In genomic region chr15:99705440-99706048, GRCm38 (mm10) we compare ENCODE assay signal across 9 mouse cellular contexts. TPM values are rescaled to one million over a fixed set of nuclear protein-coding genes. Genes with fewer than 3 reads are reported as not detected.
DNase-seq lines count a peak whose midpoint lies in the region; ATAC-seq lines count a peak whose summit lies in the region.
"Had no signal": no experiment of that assay in that cellular context is flagged by ENCODE, and none has a peak within 500 bp of the region (broad histone marks: within the 10 kb centered on the region; RNA-seq: fewer than 3 reads in every experiment).

Gene Gm17349 (minus strand): TSS chr15:99705490.

- H3K9me3 ChIP-seq in forebrain, embryonic 12.5 days = no peaks in the 10 kb centered on the region
- H3K9me3 ChIP-seq in hindbrain, embryonic 12.5 days (replicated peaks) = no peaks in the 10 kb centered on the region
- no peaks in the 10 kb centered on the region for H3K9me3 ChIP-seq in limb, embryonic 10.5 days (replicated peaks)
- no peaks in the 10 kb centered on the region for H3K9me3 ChIP-seq in midbrain, embryonic 15.5 days

- WGBS in forebrain, embryonic 12.5 days = 67% methylated on average over 11 of the region's 11 CpGs
- 63% methylated on average over 11 of the region's 11 CpGs for WGBS in hindbrain, embryonic 12.5 days
- 70% methylated on average over 11 of the region's 11 CpGs for WGBS in limb, embryonic 10.5 days
- 62% methylated on average over 11 of the region's 11 CpGs for WGBS in midbrain, embryonic 15.5 days

- peaks cover 66% of the 10 kb centered on the region for H3K36me3 ChIP-seq in forebrain, embryonic 12.5 days (replicated peaks)
- H3K36me3 ChIP-seq in hindbrain, embryonic 12.5 days = peaks cover 58% of the 10 kb centered on the region
- peaks cover 73% of the 10 kb centered on the region for H3K36me3 ChIP-seq in limb, embryonic 10.5 days
- H3K36me3 ChIP-seq in midbrain, embryonic 15.5 days (replicated peaks) = peaks cover 46% of the 10 kb centered on the region

- DNase-seq in right cerebral cortex, postnatal 4 days = peak; percentile 63
- no peak for DNase-seq in right cerebral cortex, postnatal 36 days (ENCODE audit: low spot score in 2 of 2)
- peak; percentile 49 for DNase-seq in c-Kit-negative CD71-positive TER-119-positive erythroid progenitor cells, embryonic 14.5 days (ENCODE audit: low read depth, low spot score)
- DNase-seq in limb, embryonic 10.5 days (ENCODE audit: low spot score) = peak; percentile 66
- peak; percentile 47 for DNase-seq in thymus, postnatal 14 days

- H3K27me3 ChIP-seq in forebrain, embryonic 12.5 days = no peaks in the 10 kb centered on the region
- no peaks in the 10 kb centered on the region for H3K27me3 ChIP-seq in hindbrain, embryonic 12.5 days
- no peaks in the 10 kb centered on the region for H3K27me3 ChIP-seq in limb, embryonic 10.5 days (ENCODE audit: low read depth, poor library complexity, severe bottlenecking)
- no peaks in the 10 kb centered on the region for H3K27me3 ChIP-seq in midbrain, embryonic 15.5 days (replicated peaks)

- peak within 1 kb of the TSS; percentile 95 for H3K27ac ChIP-seq in forebrain, embryonic 12.5 days
- H3K27ac ChIP-seq in hindbrain, embryonic 12.5 days = peak within 1 kb of the TSS; percentile 99
- H3K27ac ChIP-seq in limb, embryonic 10.5 days = peak within 1 kb of the TSS; percentile 12; the same call in 1 of the 2 replicates
- peak within 1 kb of the TSS; percentile 71 for H3K27ac ChIP-seq in midbrain, embryonic 15.5 days

- H3K4me1 ChIP-seq in forebrain, embryonic 12.5 days = peaks cover 24% of the 10 kb centered on the region
- H3K4me1 ChIP-seq in hindbrain, embryonic 12.5 days = peaks cover 29% of the 10 kb centered on the region
- peaks cover 25% of the 10 kb centered on the region for H3K4me1 ChIP-seq in limb, embryonic 10.5 days
- H3K4me1 ChIP-seq in midbrain, embryonic 15.5 days = peaks cover 30% of the 10 kb centered on the region

- no peak for ATAC-seq in forebrain, embryonic 12.5 days (ENCODE audit: low FRiP score)
- no peak for ATAC-seq in hindbrain, embryonic 12.5 days (ENCODE audit: low FRiP score)
- ATAC-seq in midbrain, embryonic 15.5 days (replicated peaks) = no peak

- H3K4me3 ChIP-seq in forebrain, embryonic 12.5 days (replicated peaks) = peak within 1 kb of the TSS; percentile 86
- H3K4me3 ChIP-seq in hindbrain, embryonic 12.5 days = peak within 1 kb of the TSS; percentile 85
- H3K4me3 ChIP-seq in limb, embryonic 10.5 days = no peak within 1 kb of the TSS
- H3K4me3 ChIP-seq in midbrain, embryonic 15.5 days = peak within 1 kb of the TSS; percentile 87
- H3K4me3 ChIP-seq: erythroblast, embryonic 14.5 days had no signal

- peak within 1 kb of the TSS; percentile 88 for H3K4me2 ChIP-seq in forebrain, embryonic 12.5 days
- peak within 1 kb of the TSS; percentile 89 for H3K4me2 ChIP-seq in hindbrain, embryonic 12.5 days (replicated peaks)
- peak within 1 kb of the TSS; percentile 95 for H3K4me2 ChIP-seq in midbrain, embryonic 15.5 days

- peak within 1 kb of the TSS; percentile 61 for H3K9ac ChIP-seq in forebrain, embryonic 12.5 days
- H3K9ac ChIP-seq in hindbrain, embryonic 12.5 days = peak within 1 kb of the TSS; percentile 95
- H3K9ac ChIP-seq in midbrain, embryonic 15.5 days = peak within 1 kb of the TSS; percentile 96

RNA-seq across cellular contexts. Expression of gene Gm17349, which starts in this region (rescaled TPM):
- polyA plus RNA-seq in forebrain, embryonic 12.5 days (2016; fragmentation: Nextera tagmentation; extraction: Ambion mirVana) = not detected in 2 replicates
- not detected in 2 replicates for polyA plus RNA-seq in hindbrain, embryonic 12.5 days (2016; fragmentation: Nextera tagmentation; extraction: Ambion mirVana)
- not detected in 2 replicates for polyA plus RNA-seq in limb, embryonic 10.5 days (2016; fragmentation: Nextera tagmentation; extraction: Ambion mirVana)
- polyA plus RNA-seq in midbrain, embryonic 15.5 days (2015; fragmentation: Nextera tagmentation; extraction: Ambion mirVana) = not detected in 2 replicates

Comparison
In these comparisons a context has a peak if more than half of its experiments do, and no peak if none do; other contexts are left out.
1. DNase-seq: peak in right cerebral cortex, postnatal 4 days (single experiment), c-Kit-negative CD71-positive TER-119-positive erythroid progenitor cells, embryonic 14.5 days (single experiment) and thymus, postnatal 14 days (single experiment); none in right cerebral cortex, postnatal 36 days (0 of 2).
2. Peak in DNase-seq and H3K27ac ChIP-seq in limb, embryonic 10.5 days; RNA of the gene not detected or under 1 TPM.
3. H3K27ac ChIP-seq: peak in every context shown above with its lines; median percentile 99 in hindbrain, embryonic 12.5 days; 95 in forebrain, embryonic 12.5 days; 71 in midbrain, embryonic 15.5 days; 12 in limb, embryonic 10.5 days.
4. Peak in every context shown above with its lines, with median percentiles within 50 percentile points of each other: H3K4me2 ChIP-seq and H3K9ac ChIP-seq.